Mouse (Mus musculus): ENCODE measurements around the gene Hapln2. TPM values are rescaled to one million over a fixed set of nuclear protein-coding genes. Genes with fewer than 3 reads are reported as not detected.

Gene Hapln2
- polyA plus RNA-seq, 2 experiments from 2014 or later, result 0.17 TPM; not detected in 1

- ATAC-seq, result no peak
Measured at GRCm38 (mm10) chr3:87980085-87980484, 47.3 kb downstream of the Hapln2 start.

- ATAC-seq, result no peak
Measured at GRCm38 (mm10) chr3:87979493-87979892, 47.9 kb downstream of the Hapln2 start.

GRCm38 (mm10) chr3:87974381-87974987, 52.9 kb downstream of the Hapln2 start:
- no peak for ATAC-seq

- ATAC-seq, result no peak
Measured at GRCm38 (mm10) chr3:87973593-87974380, 53.6 kb downstream of the Hapln2 start.

GRCm38 (mm10) chr3:87972776-87973175, 54.6 kb downstream of the Hapln2 start:
- ATAC-seq, result no peak

- ATAC-seq, result no peak
Measured at GRCm38 (mm10) chr3:87972203-87972664, 55.1 kb downstream of the Hapln2 start.

Other genes starting within 250 kb of the Hapln2 start
- gene Ntrk1, start 232.4 kb downstream of the Hapln2 start, polyA plus RNA-seq (2017; shearing (Covaris generic)), result not detected
- gene Insrr, start 230.6 kb downstream of the Hapln2 start, polyA plus RNA-seq (2017; shearing (Covaris generic)), result 1 to 10 TPM in 1 of 2 experiments, under 1 TPM in 1; 0.17 to 1.6 TPM
- 10 to 100 TPM; 57.3 to 93.7 TPM for gene Pear1, start 203.3 kb downstream of the Hapln2 start, polyA plus RNA-seq (2017; shearing (Covaris generic))
- 100 to 1,000 TPM; 213 to 324 TPM for gene Sh2d2a, start 180.8 kb downstream of the Hapln2 start, polyA plus RNA-seq (2017; shearing (Covaris generic))
- gene Prcc, start 142.0 kb downstream of the Hapln2 start, polyA plus RNA-seq (2017; shearing (Covaris generic)), result 1 to 10 TPM; 3.8 to 6.0 TPM
- 10 to 100 TPM; 36.0 to 43.7 TPM for gene Hdgf, start 121.3 kb downstream of the Hapln2 start, polyA plus RNA-seq (2017; shearing (Covaris generic))
- 100 to 1,000 TPM; 169 TPM for gene Mrpl24, start 108.1 kb downstream of the Hapln2 start, polyA plus RNA-seq (2017; shearing (Covaris generic))
- gene Isg20l2, start 97.3 kb downstream of the Hapln2 start, polyA plus RNA-seq (2017; shearing (Covaris generic)), result 10 to 100 TPM in 1 of 2 experiments, 1 to 10 TPM in 1; 8.5 to 15.1 TPM
- 10 to 100 TPM; 24.4 to 28.2 TPM for gene Rrnad1, start 96.9 kb downstream of the Hapln2 start, polyA plus RNA-seq (2017; shearing (Covaris generic))
- not detected for gene Crabp2, start 78.9 kb downstream of the Hapln2 start, polyA plus RNA-seq (2017; shearing (Covaris generic))
- not detected for gene Nes, start 56.5 kb downstream of the Hapln2 start, polyA plus RNA-seq (2017; shearing (Covaris generic))
- gene Bcan, start 27.4 kb downstream of the Hapln2 start, polyA plus RNA-seq (2017; shearing (Covaris generic)), result not detected
- 10 to 100 TPM; 33.8 to 36.0 TPM for gene Gpatch4, start 15.5 kb upstream of the Hapln2 start, polyA plus RNA-seq (2017; shearing (Covaris generic))
- 10 to 100 TPM; 67.4 to 72.4 TPM for gene Naxe, start 30.9 kb upstream of the Hapln2 start, polyA plus RNA-seq (2017; shearing (Covaris generic))
- not detected for gene Ttc24, start 50.7 kb upstream of the Hapln2 start, polyA plus RNA-seq (2017; shearing (Covaris generic))
- gene Iqgap3, start 54.4 kb upstream of the Hapln2 start, polyA plus RNA-seq (2017; shearing (Covaris generic)), result 1 to 10 TPM in 1 of 2 experiments, under 1 TPM in 1; 0.75 to 1.5 TPM
- gene Mef2d, start 114.8 kb upstream of the Hapln2 start, polyA plus RNA-seq (2017; shearing (Covaris generic)), result 10 to 100 TPM; 30.9 to 36.1 TPM
- gene Rhbg, start 227.1 kb upstream of the Hapln2 start, polyA plus RNA-seq (2017; shearing (Covaris generic)), result not detected